Mouse (Mus musculus): ENCODE measurements around the gene Rpl13a.
"Not testable (repeated sequence)": the region's sequence is repeated elsewhere in the genome, so short reads cannot be mapped to it uniquely, and the experiment has no call there.

DNA sequence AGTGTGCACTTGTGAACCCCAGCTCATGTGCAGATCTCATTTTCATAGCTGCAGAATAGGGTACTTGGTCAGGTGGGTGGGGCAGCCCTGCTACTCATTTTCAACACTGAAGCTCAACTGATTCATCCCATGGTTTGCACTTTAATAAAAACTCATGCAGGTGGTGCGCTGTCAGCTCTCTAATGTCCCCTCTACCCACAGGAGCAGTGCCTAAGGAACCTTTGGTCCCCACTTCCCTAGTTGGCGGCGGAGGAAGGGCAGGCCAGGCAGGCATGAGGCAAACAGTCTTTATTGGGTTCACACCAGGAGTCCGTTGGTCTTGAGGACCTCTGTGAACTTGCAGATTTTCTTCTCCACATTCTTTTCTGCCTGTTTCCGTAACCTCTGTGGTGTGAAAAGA, 2.9 kb downstream of the Rpl13a start:
- not testable (repeated sequence) for TF ChIP-seq CTCF (IDR thresholded peaks at IDR 0.05; ENCODE audit: control insufficient read depth, insufficient read depth, insufficient read length); MAX (IDR thresholded peaks at IDR 0.05)
